Mouse (Mus musculus) forelimb bud, embryonic 11.5 days (tissue): ENCODE data around the gene Psmc5.

ENCODE experiments used
- DNase-seq: peaks from one replicate; pipeline ENCODE4 v3.0.0-alpha.2; 2012; ENCODE audit warnings: low read depth, low spot score

Psmc5 gene

GRCm38 (mm10) chr11:106306065-106306385, 50.1 kb downstream of the Psmc5 start:
- no peak for DNase-seq

- DNase-seq: no peak
Measured at GRCm38 (mm10) chr11:106306758-106307157, 50.8 kb downstream of the Psmc5 start.

- DNase-seq: no peak
Measured at GRCm38 (mm10) chr11:106307432-106307831, 51.5 kb downstream of the Psmc5 start.

GRCm38 (mm10) chr11:106308162-106308561, 52.2 kb downstream of the Psmc5 start:
- DNase-seq: no peak

GRCm38 (mm10) chr11:106310123-106310522, 54.2 kb downstream of the Psmc5 start:
- no peak for DNase-seq
